Mouse (Mus musculus): ENCODE measurements around the gene Gm7697.
A peak's percentile ranks its signal among the peaks of the same experiment; 100 is the strongest.
"Not testable (repeated sequence)": the region's sequence is repeated elsewhere in the genome, so short reads cannot be mapped to it uniquely, and the experiment has no call there.

The Gm7697 gene

GRCm38 (mm10) chr8:69522876-69523275, at the start of gene Gm7697:
TSS of gene Gm7697 (minus strand) at chr8:69522976.
- not testable (repeated sequence) for DNase-seq (ENCODE audit: low spot score in 2 of 2)

GRCm38 (mm10) chr8:69551249-69551648, 28.5 kb upstream of the Gm7697 start:
- not testable (repeated sequence) for DNase-seq (ENCODE audit: low spot score in 2 of 2)

- peak in 1 of 2 experiments; percentile 73 for DNase-seq (ENCODE audit: low spot score in 2 of 2)
Measured at GRCm38 (mm10) chr8:69549556-69549955, 26.8 kb upstream of the Gm7697 start.

GRCm38 (mm10) chr8:69548114-69548513, 25.3 kb upstream of the Gm7697 start:
- DNase-seq (ENCODE audit: low spot score in 2 of 2), result not testable (repeated sequence)

GRCm38 (mm10) chr8:69547208-69547607, 24.4 kb upstream of the Gm7697 start:
- not testable (repeated sequence) for DNase-seq (ENCODE audit: low spot score in 2 of 2)

- not testable (repeated sequence) for DNase-seq (ENCODE audit: low spot score in 2 of 2)
Measured at GRCm38 (mm10) chr8:69545020-69545419, 22.2 kb upstream of the Gm7697 start.

- not testable (repeated sequence) for DNase-seq (ENCODE audit: low spot score in 2 of 2)
Measured at GRCm38 (mm10) chr8:69544511-69544910, 21.7 kb upstream of the Gm7697 start.

- not testable (repeated sequence) for DNase-seq (ENCODE audit: low spot score in 2 of 2)
Measured at GRCm38 (mm10) chr8:69543984-69544383, 21.2 kb upstream of the Gm7697 start.

- not testable (repeated sequence) for DNase-seq (ENCODE audit: low spot score in 2 of 2)
Measured at GRCm38 (mm10) chr8:69540764-69541163, 18.0 kb upstream of the Gm7697 start.

- not testable (repeated sequence) for DNase-seq (ENCODE audit: low spot score in 2 of 2)
Measured at GRCm38 (mm10) chr8:69540331-69540730, 17.6 kb upstream of the Gm7697 start.

- DNase-seq (ENCODE audit: low spot score in 2 of 2), result not testable (repeated sequence)
Measured at GRCm38 (mm10) chr8:69474946-69475345, 47.8 kb downstream of the Gm7697 start.

- DNase-seq (ENCODE audit: low spot score in 2 of 2), result not testable (repeated sequence)
Measured at GRCm38 (mm10) chr8:69453465-69453864, 69.3 kb downstream of the Gm7697 start, which contains the start of gene Gm9495. TSS of gene Gm9495 (minus strand) at chr8:69453565.
